Mouse (Mus musculus): ENCODE data around the gene Man1b1. TPM values are rescaled to one million over a fixed set of nuclear protein-coding genes. Genes with fewer than 3 reads are reported as not detected.

Man1b1 gene
- polyA plus RNA-seq, 1 experiment from 2014 or later: 66.3 TPM

DNA sequence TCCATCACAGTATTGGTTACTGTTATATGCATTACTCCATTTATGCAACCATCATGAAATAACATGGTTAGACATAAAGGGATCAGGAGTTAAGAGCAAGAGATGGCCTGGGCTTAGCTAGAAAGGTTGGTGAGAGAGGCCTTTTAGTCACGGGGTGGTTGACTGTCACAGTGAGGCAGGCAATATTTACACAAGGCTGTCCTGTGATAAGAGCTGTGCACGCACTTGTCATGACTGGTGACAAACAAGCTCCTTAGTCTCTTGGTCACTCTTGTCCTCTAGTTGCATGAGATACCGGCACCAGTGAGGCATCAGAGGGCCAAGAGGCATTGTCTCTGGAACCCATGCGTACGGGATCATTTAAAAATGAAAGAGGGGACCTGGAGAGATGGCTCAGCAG is 52.4 kb downstream of the Man1b1 start:
- Histone ChIP-seq H3K4me3 (ENCODE audit: low read depth, low read length) (no peak overlapping the region), H3K4me1 (replicated peaks; ENCODE audit: control insufficient read depth, insufficient read depth, low read length) (no peaks in the 10 kb centered on the region), H3K27me3 (replicated peaks; ENCODE audit: control insufficient read depth, insufficient read depth, low read length) (no peaks in the 10 kb centered on the region), H3K9me3 (ENCODE audit: control insufficient read depth, low read length) (no peaks in the 10 kb centered on the region), H3K9ac (ENCODE audit: low read length) (no peak overlapping the region), H3K36me3 (ENCODE audit: control insufficient read depth, insufficient read depth, low read length) (no peaks in the 10 kb centered on the region), H3K27ac (ENCODE audit: low read depth) (no peak overlapping the region), H3K4me2 (ENCODE audit: low read length) (no peak overlapping the region)
- ATAC-seq (replicated peaks; ENCODE audit: low FRiP score, low TSS enrichment, low read depth) (no peak), DNase-seq (ENCODE audit: low spot score) (no peak)
- WGBS: 65% methylated on average over 5 of the region's 5 CpGs

GRCm38 (mm10) chr2:25391266-25391665 is 59.1 kb downstream of the Man1b1 start:
- Histone ChIP-seq H3K9me3 (ENCODE audit: control insufficient read depth, low read length) (no peaks in the 10 kb centered on the region), H3K9ac (ENCODE audit: low read length) (no peak overlapping the region), H3K36me3 (ENCODE audit: control insufficient read depth, insufficient read depth, low read length) (no peaks in the 10 kb centered on the region), H3K4me3 (ENCODE audit: low read depth, low read length) (no peak overlapping the region), H3K27me3 (replicated peaks; ENCODE audit: control insufficient read depth, insufficient read depth, low read length) (peaks cover 18% of the 10 kb centered on the region), H3K4me2 (ENCODE audit: low read length) (no peak overlapping the region), H3K27ac (ENCODE audit: low read depth) (no peak overlapping the region), H3K4me1 (replicated peaks; ENCODE audit: control insufficient read depth, insufficient read depth, low read length) (peaks cover 12% of the 10 kb centered on the region)
- no peak for DNase-seq (ENCODE audit: low spot score)
- no peak for ATAC-seq (replicated peaks; ENCODE audit: low FRiP score, low TSS enrichment, low read depth)
- 64% methylated on average over 5 of the region's 5 CpGs for WGBS

DNA sequence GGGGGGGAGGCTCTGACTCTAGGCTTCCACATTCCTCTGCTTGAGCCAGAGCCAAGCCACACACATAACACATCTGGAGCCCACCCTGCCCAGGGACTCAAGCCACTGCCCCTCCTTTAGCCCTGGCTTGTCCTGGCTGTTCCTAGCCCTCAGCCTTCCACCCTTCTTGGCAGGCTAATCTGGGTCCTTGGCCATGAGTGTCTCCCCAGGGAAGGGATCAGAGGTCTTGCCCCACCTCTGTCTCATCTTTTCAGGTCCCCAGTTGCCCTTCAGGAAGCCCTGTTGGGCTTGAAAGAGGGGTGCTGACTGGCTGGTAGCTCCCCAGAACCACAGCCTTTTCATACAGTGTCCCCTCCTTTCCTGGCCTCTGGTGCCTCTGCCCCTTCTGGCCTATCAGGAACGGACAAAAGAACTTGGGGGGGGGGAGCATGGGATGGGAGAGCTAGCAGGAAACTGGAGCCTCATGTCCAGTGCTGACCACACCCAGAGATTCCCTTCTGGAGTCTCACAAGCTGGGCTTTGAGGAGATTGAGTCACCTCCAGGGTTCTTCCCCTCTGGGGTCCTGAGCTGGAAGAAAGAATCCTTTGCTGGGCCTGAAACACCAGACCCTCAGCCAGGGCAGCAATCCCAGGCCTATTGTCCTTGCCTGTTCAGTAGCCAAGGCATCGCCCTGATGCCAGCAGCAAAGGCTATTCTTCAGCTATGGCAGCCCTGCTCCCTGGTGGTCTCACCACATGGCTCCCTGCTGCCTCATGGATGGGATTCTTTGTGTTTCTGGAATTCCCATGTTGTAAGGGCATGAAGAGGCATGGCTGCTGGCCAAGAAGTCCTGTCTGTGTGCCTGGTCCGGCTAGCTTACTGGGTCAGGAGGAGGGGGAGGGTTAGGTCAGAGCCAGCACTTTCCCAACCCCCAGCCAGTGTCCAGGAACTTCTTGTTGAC is 62.4 kb downstream of the Man1b1 start:
- no peak overlapping the region for H3K4me3 ChIP-seq (ENCODE audit: low read depth, low read length)
- DNase-seq (ENCODE audit: low spot score): no peak
- H3K9ac ChIP-seq (ENCODE audit: low read length): no peak overlapping the region
- H3K36me3 ChIP-seq (ENCODE audit: control insufficient read depth, insufficient read depth, low read length): no peaks in the 10 kb centered on the region
- H3K27me3 ChIP-seq (replicated peaks; ENCODE audit: control insufficient read depth, insufficient read depth, low read length): peaks cover 50% of the 10 kb centered on the region
- no peak overlapping the region; the same call in 1 of the 2 replicates for H3K27ac ChIP-seq (ENCODE audit: low read depth)
- 45% methylated on average over 3 of the region's 3 CpGs for WGBS
- H3K4me1 ChIP-seq (replicated peaks; ENCODE audit: control insufficient read depth, insufficient read depth, low read length): peaks cover 12% of the 10 kb centered on the region
- no peaks in the 10 kb centered on the region for H3K9me3 ChIP-seq (ENCODE audit: control insufficient read depth, low read length)
- H3K4me2 ChIP-seq (ENCODE audit: low read length): no peak overlapping the region
- ATAC-seq (replicated peaks; ENCODE audit: low FRiP score, low TSS enrichment, low read depth): 0 out of 2 replicates have a peak, but pooled peaks have one; percentile 5

- peaks cover 63% of the 10 kb centered on the region for H3K27me3 ChIP-seq (replicated peaks; ENCODE audit: control insufficient read depth, insufficient read depth, low read length)
- peak; percentile 74 for ATAC-seq (replicated peaks; ENCODE audit: low FRiP score, low TSS enrichment, low read depth)
- DNase-seq (ENCODE audit: low spot score): peak; percentile 83
- peak within 1 kb of the TSS; percentile 77 for H3K4me2 ChIP-seq (ENCODE audit: low read length)
- no peaks in the 10 kb centered on the region for H3K36me3 ChIP-seq (ENCODE audit: control insufficient read depth, insufficient read depth, low read length)
- peaks cover 12% of the 10 kb centered on the region for H3K4me1 ChIP-seq (replicated peaks; ENCODE audit: control insufficient read depth, insufficient read depth, low read length)
- no peaks in the 10 kb centered on the region for H3K9me3 ChIP-seq (ENCODE audit: control insufficient read depth, low read length)
- no peak within 1 kb of the TSS for H3K27ac ChIP-seq (ENCODE audit: low read depth)
- peak within 1 kb of the TSS; percentile 37 for H3K9ac ChIP-seq (ENCODE audit: low read length)
- 2% methylated on average over 57 of the region's 57 CpGs for WGBS
- peak within 1 kb of the TSS; percentile 41 for H3K4me3 ChIP-seq (ENCODE audit: low read depth, low read length)
Measured at GRCm38 (mm10) chr2:25395721-25396596, 63.8 kb downstream of the Man1b1 start, which contains the start of gene Entpd2. Gene Entpd2, plus strand, starts transcription at chr2:25395874.

DNA sequence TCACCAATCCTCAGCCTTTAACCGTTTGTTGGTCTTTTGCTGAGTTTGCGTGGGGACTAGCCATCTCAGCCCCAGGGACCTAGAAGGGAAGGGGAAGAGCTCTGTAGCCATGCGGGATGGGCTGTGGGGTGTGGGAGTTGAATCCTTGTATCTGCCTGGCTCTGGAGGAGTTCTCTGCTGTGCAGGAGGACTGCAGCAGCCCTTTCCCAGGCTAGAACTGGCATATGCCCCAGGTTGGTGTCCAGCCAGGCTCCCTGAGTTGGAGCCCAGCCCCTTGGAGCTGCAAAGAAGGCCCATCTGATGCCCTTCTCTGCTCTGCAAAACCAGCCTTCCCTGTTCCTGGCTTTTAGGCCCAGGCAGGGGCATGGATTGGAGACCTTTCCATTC is 64.5 kb downstream of the Man1b1 start:
- ATAC-seq (replicated peaks; ENCODE audit: low FRiP score, low TSS enrichment, low read depth) (no peak), DNase-seq (ENCODE audit: low spot score) (no peak)
- H3K4me2 ChIP-seq (ENCODE audit: low read length): peak overlapping the region; percentile 77
- H3K27me3 ChIP-seq (replicated peaks; ENCODE audit: control insufficient read depth, insufficient read depth, low read length): peaks cover 69% of the 10 kb centered on the region
- H3K9me3 ChIP-seq (ENCODE audit: control insufficient read depth, low read length): no peaks in the 10 kb centered on the region
- H3K4me1 ChIP-seq (replicated peaks; ENCODE audit: control insufficient read depth, insufficient read depth, low read length): peaks cover 12% of the 10 kb centered on the region
- peak overlapping the region; percentile 41; the same call in 1 of the 2 replicates for H3K4me3 ChIP-seq (ENCODE audit: low read depth, low read length)
- H3K27ac ChIP-seq (ENCODE audit: low read depth): no peak overlapping the region
- H3K9ac ChIP-seq (ENCODE audit: low read length): no peak overlapping the region
- WGBS: 33% methylated on average over 3 of the region's 3 CpGs
- H3K36me3 ChIP-seq (ENCODE audit: control insufficient read depth, insufficient read depth, low read length): no peaks in the 10 kb centered on the region

- Histone ChIP-seq H3K4me2 (ENCODE audit: low read length) (no peak overlapping the region), H3K4me3 (ENCODE audit: low read depth, low read length) (no peak overlapping the region), H3K27me3 (replicated peaks; ENCODE audit: control insufficient read depth, insufficient read depth, low read length) (peaks cover 73% of the 10 kb centered on the region), H3K27ac (ENCODE audit: low read depth) (no peak overlapping the region), H3K9me3 (ENCODE audit: control insufficient read depth, low read length) (no peaks in the 10 kb centered on the region), H3K4me1 (replicated peaks; ENCODE audit: control insufficient read depth, insufficient read depth, low read length) (peaks cover 12% of the 10 kb centered on the region), H3K9ac (ENCODE audit: low read length) (no peak overlapping the region), H3K36me3 (ENCODE audit: control insufficient read depth, insufficient read depth, low read length) (no peaks in the 10 kb centered on the region)
- ATAC-seq (replicated peaks; ENCODE audit: low FRiP score, low TSS enrichment, low read depth) (no peak), DNase-seq (ENCODE audit: low spot score) (no peak)
- WGBS: 43% methylated on average over 1 of the region's 1 CpGs
Measured at GRCm38 (mm10) chr2:25397010-25397409, 64.9 kb downstream of the Man1b1 start.

GRCm38 (mm10) chr2:25398065-25398464 is 65.9 kb downstream of the Man1b1 start:
- DNase-seq (ENCODE audit: low spot score) (no peak), ATAC-seq (replicated peaks; ENCODE audit: low FRiP score, low TSS enrichment, low read depth) (no peak)
- Histone ChIP-seq H3K4me1 (replicated peaks; ENCODE audit: control insufficient read depth, insufficient read depth, low read length) (peaks cover 12% of the 10 kb centered on the region), H3K36me3 (ENCODE audit: control insufficient read depth, insufficient read depth, low read length) (no peaks in the 10 kb centered on the region), H3K27ac (ENCODE audit: low read depth) (no peak overlapping the region), H3K9me3 (ENCODE audit: control insufficient read depth, low read length) (no peaks in the 10 kb centered on the region), H3K4me3 (ENCODE audit: low read depth, low read length) (no peak overlapping the region), H3K9ac (ENCODE audit: low read length) (no peak overlapping the region), H3K27me3 (replicated peaks; ENCODE audit: control insufficient read depth, insufficient read depth, low read length) (peaks cover 84% of the 10 kb centered on the region), H3K4me2 (ENCODE audit: low read length) (no peak overlapping the region)
- WGBS: 92% methylated on average over 7 of the region's 7 CpGs

DNA sequence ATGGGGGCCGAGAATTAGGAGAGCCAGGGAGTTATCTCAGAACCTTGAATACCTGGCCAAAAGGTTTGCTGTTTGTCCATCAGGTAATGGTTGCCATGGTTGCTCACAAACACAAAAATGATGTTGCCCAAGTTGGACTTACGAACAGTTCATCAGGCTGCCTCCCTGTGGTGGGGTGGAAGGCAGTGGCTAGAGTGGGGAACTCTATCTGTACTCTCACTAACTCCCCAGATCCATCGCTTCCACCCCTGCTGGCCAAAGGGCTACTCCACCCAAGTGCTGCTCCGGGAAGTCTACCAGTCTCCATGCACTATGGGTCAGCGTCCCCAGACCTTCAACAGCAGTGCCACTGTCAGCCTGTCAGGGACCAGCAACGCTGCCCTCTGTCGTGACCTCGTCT is 66.9 kb downstream of the Man1b1 start, which contains the start of gene Npdc1:
Gene Npdc1 (plus strand): TSS at position 301 of the 400 bp plus-strand sequence.
- no peak within 1 kb of the TSS for H3K27ac ChIP-seq (ENCODE audit: low read depth)
- H3K4me3 ChIP-seq (ENCODE audit: low read depth, low read length): no peak within 1 kb of the TSS
- H3K9ac ChIP-seq (ENCODE audit: low read length): no peak within 1 kb of the TSS
- DNase-seq (ENCODE audit: low spot score): no peak
- no peaks in the 10 kb centered on the region for H3K9me3 ChIP-seq (ENCODE audit: control insufficient read depth, low read length)
- no peak for ATAC-seq (replicated peaks; ENCODE audit: low FRiP score, low TSS enrichment, low read depth)
- peaks cover 12% of the 10 kb centered on the region for H3K4me1 ChIP-seq (replicated peaks; ENCODE audit: control insufficient read depth, insufficient read depth, low read length)
- no peak within 1 kb of the TSS for H3K4me2 ChIP-seq (ENCODE audit: low read length)
- H3K36me3 ChIP-seq (ENCODE audit: control insufficient read depth, insufficient read depth, low read length): no peaks in the 10 kb centered on the region
- WGBS: 65% methylated on average over 8 of the region's 8 CpGs
- H3K27me3 ChIP-seq (replicated peaks; ENCODE audit: control insufficient read depth, insufficient read depth, low read length): peaks cover 93% of the 10 kb centered on the region
